Mouse (Mus musculus) telencephalon, adult 2 months (tissue): ENCODE data around the gene Tas2r121.
"Not testable (repeated sequence)": the region's sequence is repeated elsewhere in the genome, so short reads cannot be mapped to it uniquely, and the experiment has no call there.

Source experiments
- DNase-seq: peaks from one replicate; pipeline ENCODE4 v3.0.0-alpha.2; 2011; ENCODE audit warnings: low read depth, low spot score

Tas2r121 gene

DNA sequence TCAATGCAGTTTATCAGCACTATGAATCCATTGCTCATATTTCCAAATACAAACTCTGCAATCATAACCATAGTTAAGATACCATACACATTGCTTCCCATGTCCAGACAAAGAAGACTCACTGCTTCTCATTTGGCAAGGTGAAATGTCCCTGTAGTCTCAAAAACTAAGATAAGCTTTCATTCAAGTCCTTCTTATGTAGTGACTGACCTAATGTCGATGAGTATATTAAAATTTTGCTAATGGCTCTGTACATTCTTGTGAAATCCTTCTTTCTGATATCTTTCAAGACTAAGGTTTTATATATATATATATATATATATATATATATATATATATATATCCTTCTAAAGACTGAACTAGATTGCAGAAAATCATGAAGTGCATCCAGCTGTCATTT, at the start of gene Tas2r121:
TSS of gene Tas2r121 (minus strand) at position 101 of the 400 bp plus-strand sequence.
- no peak for DNase-seq

DNA sequence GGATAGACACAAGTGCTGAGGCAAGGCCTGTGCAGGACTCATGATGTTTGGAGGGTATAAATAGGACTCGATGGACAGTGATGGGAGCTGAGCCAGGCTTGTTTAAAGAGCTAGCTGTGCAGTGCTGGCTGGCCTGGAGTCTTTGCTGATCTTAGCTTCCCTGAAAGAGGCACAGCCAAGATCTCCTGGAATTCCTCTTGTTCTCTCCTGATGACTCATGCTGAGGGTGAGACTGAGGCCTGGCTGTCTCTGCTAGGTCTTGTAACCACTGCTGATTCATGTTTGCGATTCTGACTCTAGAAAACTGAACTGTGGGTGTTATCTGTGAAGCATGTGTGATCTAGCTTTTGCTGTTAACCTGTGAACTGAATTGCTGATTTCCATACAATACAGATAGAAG, 49.4 kb upstream of the Tas2r121 start:
- DNase-seq: peak; percentile 1

DNA sequence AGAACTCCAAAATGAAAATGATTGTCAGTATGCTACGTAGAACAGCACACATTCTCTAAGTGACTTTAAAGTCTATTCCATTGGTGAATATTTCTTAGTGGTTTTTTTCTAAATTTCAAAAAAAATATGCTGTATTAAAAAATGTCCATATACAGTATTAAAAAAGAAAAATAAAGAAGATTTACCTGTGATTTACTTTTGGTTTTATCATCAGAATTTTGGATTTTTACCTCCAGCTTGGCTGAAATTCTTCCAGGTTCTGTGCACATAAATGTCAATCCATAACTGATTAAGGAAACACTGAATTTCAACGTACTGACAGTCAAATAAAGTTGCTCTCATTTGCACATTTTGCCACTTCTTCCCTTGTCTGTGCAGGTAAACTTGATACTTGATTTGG, 37.1 kb upstream of the Tas2r121 start, which contains the start of gene Tas2r115:
TSS of gene Tas2r115 (minus strand) at position 101 of the 400 bp plus-strand sequence.
- no peak for DNase-seq

DNA sequence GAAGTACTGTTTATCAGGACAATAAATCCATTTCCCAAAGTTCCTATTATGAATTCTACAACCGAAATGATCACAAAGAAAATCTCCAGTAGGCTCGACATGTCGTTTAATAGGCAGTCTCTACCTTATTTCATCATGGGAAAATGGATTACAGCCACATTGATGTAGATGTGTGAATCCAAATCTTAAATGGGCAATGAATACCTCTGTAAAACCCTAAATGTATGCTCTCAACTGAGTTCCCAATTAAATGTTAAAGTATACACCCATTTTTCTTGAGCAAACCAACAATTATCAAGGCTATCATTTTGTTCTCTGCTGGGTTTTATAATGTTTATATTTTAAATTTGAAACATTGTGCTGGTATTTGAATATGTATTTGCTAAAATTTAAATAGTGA, 11.0 kb upstream of the Tas2r121 start, which contains the start of gene Tas2r122:
TSS of gene Tas2r122 (minus strand) at position 101 of the 400 bp plus-strand sequence.
- no peak for DNase-seq

DNA sequence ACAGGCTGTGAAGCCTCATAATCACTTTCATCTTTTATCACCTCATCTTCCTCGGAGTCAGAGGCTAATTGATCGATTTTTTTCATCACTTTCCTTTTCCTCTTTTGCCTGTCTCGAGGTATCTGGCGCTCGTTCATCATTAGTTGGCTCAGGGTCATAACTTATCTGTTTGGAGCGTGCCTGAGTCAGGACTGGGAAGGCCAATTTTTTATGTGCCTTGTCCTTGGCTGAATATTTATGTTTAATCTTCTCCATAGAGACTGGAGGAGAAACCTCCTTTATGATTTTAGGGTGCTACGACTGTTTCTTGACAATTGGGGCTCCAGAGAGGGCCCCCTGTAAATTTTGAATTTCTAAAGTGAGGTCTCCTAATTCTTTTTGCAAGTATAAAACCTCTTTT, 9.2 kb downstream of the Tas2r121 start:
- DNase-seq: not testable (repeated sequence)

DNA sequence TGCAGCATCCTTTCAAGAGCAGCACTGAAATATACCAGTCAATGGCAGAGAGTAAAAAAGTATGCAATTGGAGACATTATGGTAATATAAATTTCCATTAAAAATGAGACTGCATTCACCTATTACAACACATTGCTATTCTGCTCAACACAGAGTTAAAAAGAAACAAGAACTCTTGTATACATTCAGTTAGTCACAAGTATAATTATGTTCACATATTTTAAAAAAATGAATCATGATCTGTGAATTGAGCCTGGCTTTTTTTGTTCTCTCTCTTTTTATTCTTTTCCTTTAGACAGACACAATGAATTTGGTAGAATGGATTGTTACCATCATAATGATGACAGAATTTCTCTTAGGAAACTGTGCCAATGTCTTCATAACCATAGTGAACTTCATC, 44.2 kb downstream of the Tas2r121 start, which contains the start of gene Tas2r120:
TSS of gene Tas2r120 (plus strand) at position 301 of the 400 bp plus-strand sequence.
- DNase-seq: no peak

DNA sequence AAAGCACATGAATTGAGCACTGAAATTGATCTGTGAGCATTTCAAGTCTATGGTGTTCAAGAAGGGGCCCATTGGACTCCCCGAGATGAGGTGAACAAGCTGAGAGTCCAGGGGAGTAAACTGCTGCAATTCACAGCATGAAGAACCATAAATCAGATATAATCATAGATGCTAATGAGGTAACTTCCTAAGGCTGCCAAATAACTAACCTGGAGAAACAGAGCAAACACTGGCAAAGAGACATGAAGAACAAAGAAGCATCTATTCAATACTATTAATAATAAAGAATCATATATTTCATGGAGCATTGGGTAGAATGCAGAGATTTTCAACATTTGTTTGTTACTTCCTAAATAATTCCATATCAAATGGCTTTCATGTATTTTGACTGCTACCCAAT, 49.4 kb downstream of the Tas2r121 start, which contains the start of gene A630073D07Rik:
TSS of gene A630073D07Rik (minus strand) at position 101 of the 400 bp plus-strand sequence.
- no peak for DNase-seq
